Mouse (Mus musculus): ENCODE results near the gene Cd63.

GRCm38 (mm10) chr10:128938974-128939373 lies 38.2 kb downstream of the Cd63 start:
- TF ChIP-seq MXI1 (IDR thresholded peaks at IDR 0.05; ENCODE audit: low read depth, low read length) (no peak), CTCF (conservative IDR thresholded peaks at IDR 0.05 in 1 of 2, IDR thresholded peaks at IDR 0.05 in 1 of 2; ENCODE audit: low read depth in 2 of 2, low read length in 2 of 2) (no peak), EP300 (IDR thresholded peaks at IDR 0.05; ENCODE audit: low read length) (no peak), NELFE (IDR thresholded peaks at IDR 0.05; ENCODE audit: low read depth, low read length) (no peak), ETS1 (conservative IDR thresholded peaks at IDR 0.05; ENCODE audit: low read depth, low read length) (no peak)
